Mouse (Mus musculus) activated CD4-positive, CD25-positive, alpha-beta regulatory T cell (primary cell): ENCODE results near the gene Gramd4. TPM values are rescaled to one million over a fixed set of nuclear protein-coding genes. Genes with fewer than 3 reads are reported as not detected.

Experiments
- polyA plus RNA-seq, 2 experiments: library from polyadenylated mRNA; unstranded; fragments of 100-300 nt; shearing (Covaris generic); gene quantifications; one replicate each; pipeline ENCODE4 v1.2.1; 2017

Gramd4 gene
- polyA plus RNA-seq, result 100 to 1,000 TPM in 1 of 2 experiments, 10 to 100 TPM in 1; 68.7 to 113 TPM

DNA sequence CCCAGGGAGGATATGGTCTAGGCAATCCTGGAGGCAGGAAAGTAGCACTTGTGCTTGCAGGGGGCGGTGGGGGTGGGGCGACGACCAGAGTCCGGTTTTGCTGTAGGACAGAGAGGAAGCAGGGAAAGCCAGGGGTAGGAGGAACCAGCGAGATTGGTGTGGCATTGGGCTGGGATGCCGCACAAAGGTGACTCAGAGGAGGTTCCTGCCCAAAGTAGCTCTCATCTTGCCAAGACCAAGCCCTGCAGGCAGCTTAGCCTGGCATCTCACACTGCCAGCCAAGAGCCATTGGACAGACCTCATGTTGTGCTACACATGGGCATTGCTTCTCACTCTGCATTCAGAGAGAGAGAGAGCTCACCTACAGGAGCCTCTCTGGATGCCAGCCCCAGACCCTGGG is at the start of gene Gramd4:
Gene Gramd4, plus strand, starts transcription at position 283 of the 400 bp plus-strand sequence.

DNA sequence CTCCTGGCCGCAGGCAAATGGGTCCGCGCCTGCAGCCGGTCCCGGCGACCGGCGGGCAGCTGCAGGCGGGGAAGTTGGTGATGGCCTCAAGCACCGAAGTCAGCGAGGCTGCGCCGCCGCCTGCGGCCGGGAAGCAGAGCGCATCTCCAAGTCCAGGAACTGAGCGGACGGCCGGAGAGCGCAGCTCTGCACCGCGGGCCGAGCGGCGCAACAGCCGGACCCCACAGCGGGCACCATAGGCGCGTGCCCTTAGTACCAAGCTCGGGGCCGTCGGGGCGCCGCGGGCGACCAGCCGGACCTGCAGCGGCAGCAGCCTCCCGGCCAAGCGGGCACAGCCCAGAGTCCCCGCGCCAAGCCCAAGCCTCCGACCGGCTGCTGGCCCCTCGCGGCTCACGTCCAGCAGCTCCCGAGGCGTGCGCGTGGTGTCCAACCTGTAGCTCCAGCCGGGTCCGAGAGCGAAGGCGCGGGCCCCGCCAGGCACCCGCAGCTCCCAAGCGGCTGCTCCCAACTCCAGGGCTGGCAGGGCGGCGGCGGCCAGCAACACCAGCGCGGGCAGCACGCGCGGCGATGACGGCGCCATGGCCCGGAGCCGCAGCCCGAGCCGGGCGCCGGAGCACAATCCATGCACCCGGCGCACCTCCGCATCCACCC is 24.2 kb upstream of the Gramd4 start, which contains the start of gene Celsr1:
Gene Celsr1, minus strand, starts transcription at position 587 of the 651 bp plus-strand sequence.

DNA sequence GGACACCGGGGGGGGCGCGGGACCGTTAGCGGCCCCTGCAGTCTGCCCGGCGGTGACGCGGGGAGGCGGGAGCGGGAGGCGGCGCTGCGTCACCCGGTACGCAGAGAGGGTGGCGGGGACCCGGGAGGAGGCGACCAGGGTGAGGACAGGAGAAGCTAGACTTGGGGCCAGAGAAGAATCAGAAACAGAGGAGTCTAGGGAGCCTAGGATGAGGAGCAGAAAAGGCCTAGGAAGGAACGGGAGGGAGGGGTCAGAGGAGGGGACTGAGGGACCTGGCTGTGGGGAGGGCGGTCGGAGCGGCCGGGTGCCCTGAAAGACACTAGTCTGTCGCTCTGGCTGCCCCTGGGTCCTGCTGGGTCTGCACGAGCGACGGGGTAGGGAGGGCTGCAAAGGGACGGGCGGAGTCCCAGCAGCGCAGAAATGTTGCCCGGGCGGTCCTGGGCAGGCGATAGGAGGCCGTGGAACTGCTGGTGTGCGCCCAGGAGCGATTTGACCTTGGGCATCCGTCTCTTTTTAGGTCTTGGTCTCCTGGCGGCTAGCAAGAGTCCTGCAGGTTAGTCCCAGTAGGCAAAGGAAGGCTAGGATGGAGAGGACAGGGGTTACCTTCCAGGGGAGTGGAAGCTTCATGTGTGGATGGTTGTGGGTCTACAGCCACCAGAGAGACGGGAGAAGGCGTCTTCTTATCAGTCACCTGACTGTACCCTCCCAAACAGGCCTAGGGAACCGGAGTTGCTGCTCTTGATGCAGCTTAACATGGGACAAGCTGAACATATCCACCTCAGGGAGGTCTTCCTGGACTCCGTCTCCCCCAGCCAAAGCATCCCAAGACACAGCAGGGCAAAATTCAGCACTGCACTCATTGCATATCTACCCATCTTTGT is 128.4 kb downstream of the Gramd4 start, which contains the start of gene Cerk:
Gene Cerk, minus strand, starts transcription at position 453 of the 881 bp plus-strand sequence.

Other genes starting within 250 kb of the Gramd4 start
- gene Cdpf1, start 246.0 kb upstream of the Gramd4 start, polyA plus RNA-seq, result 10 to 100 TPM; 27.6 to 45.1 TPM
- gene Pkdrej, start 236.0 kb upstream of the Gramd4 start, polyA plus RNA-seq, result not detected
- gene Ttc38, start 225.4 kb upstream of the Gramd4 start, polyA plus RNA-seq, result 10 to 100 TPM; 14.2 to 20.8 TPM
- gene Gtse1, start 197.9 kb upstream of the Gramd4 start, polyA plus RNA-seq, result 1 to 10 TPM; 4.6 to 5.3 TPM
- gene Trmu, start 178.4 kb upstream of the Gramd4 start, polyA plus RNA-seq, result 10 to 100 TPM; 30.2 to 46.0 TPM
- 1 to 10 TPM; 6.5 to 6.7 TPM for gene Celsr1, start 23.9 kb upstream of the Gramd4 start, polyA plus RNA-seq
- 10 to 100 TPM; 14.8 to 28.7 TPM for gene Cerk, start 128.4 kb downstream of the Gramd4 start, polyA plus RNA-seq
- gene Tbc1d22a, start 156.8 kb downstream of the Gramd4 start, polyA plus RNA-seq, result 10 to 100 TPM; 17.4 to 20.6 TPM